Mouse (Mus musculus): ENCODE results near the gene Gng13.
A peak's percentile ranks its signal among the peaks of the same experiment; 100 is the strongest.

Gng13 gene

DNA sequence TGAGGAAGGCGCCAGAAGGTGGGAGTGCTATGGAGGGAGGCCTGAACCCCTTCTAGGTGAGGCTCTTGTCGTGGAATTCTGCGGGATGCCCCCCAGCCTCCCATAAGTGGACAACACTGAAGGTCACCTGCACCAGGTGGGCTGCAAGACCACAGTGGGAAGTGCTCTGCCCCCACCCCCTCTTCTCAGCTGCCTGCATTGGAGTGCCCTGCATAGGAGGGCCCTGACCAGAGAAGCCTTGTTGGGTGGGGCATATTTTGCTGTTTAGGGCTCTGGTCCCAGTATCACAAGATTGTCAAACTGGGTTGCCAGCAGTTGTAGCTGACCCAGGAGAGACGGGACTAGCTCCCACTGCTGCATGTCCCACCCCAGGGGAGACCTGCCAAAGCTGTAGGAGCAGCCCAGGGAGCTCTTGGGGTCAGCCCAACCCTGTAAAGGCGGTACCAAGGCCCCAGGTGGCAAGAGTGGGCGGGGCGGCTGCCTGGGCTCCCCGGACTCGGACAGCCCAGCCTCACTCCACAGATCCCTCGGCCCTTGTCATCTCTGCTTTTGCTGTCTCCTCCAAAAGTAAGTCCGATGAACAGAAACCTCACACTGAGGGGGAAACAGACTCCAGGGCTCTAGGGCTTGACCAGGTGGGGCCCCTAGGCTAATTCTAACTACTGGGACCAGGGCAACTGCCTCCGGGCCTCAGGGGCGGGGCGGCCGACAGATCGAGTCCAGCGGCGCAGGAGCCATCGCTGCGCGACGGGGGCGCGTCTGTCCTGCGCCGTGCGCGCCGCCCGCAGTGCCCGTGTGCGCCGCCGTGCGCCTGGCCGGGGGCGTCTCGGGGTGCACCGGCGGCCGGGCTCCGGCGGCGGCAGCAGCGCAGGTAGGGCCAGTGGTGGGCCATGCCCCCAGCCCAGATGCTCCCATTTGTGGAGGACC, at the start of gene Gng13:
TSS of gene Gng13 (plus strand) at position 461 of the 927 bp plus-strand sequence.
- DNase-seq = peak in 1 of 2 experiments; percentile 31

DNA sequence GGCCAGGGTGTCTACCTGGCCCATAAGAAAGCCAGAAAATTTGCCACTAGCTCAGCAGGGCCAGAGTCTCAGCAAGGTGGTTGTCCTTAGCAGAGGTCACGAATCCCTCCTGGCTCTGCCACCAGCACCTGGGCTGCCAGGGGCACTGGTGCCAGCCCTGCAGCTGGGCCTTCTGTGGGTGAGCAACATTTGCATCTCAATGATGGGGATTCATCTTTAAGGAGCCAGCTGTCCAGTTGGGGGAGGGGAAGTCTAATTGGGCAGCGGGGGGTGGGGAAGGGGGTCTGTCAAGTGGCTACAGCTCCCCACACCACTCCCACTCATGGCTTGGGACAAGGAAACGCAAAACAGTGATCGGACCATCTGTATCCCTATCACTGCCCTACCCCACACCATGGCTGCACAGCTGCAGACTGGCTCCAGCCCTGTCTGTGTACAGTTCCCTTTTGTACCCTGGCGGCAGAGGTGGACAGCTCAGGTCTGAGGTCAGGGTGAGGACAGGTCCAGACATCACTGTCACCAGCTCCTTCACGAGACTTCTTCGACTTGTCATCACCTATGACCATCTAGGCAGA, 48.4 kb upstream of the Gng13 start:
- no peak for DNase-seq

DNA sequence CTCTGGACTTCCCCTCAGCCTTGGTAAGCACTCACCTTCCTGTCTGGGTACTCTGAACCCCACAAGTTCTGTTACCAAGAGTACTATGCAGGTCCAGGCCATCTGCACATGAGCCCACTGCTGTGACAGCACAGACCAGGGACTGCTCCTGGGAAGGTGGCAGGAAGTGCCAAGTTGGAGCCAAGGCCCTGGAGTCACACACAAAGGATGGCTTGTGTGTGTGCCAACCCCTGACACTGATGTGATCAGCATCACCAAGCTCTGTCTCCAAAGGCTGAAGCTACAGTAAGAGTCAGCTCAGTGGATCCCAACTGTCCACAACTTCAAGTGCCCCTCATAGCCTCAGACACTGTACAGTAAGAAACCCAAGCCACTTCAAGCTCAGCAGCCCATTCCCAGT, 44.0 kb upstream of the Gng13 start:
- DNase-seq = no peak

DNA sequence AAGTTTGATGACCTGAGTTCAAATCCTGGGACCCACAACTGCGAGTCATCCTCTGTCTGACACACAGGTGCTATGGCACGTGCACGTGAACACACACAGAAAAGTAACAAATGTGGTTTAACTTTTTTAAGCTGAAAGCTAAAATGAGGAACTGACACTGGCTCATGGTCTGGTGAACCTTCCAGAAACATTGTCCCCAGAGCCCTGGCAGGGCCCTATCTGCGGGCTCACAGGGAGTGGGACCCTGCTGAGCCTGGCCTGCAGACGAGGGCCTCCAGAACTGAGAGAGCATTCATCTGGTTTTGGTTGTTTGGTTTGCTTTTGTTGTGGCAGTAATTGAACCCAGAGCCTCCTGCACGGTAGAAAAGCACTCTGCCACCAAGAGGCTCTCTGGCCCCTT, 39.0 kb upstream of the Gng13 start:
- DNase-seq = no peak

DNA sequence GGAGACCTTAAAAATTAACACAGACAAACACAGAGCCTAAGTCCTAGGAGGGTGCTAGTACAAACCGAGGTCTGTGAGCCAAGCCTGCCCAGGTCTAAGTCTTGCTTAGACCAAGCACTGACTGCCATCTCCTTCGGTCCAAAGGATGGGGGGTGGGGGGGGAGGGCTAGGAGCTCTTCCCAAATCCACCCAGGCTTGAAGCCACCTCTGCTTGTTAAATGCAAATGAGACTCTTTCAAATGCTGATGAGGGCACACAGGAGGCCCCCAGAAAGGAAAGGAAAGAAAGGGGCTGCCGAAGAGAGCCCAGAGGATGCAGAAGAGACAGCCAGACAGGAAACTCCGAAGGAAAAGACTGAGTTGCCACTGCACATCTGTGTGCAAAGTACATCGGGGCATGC, 37.2 kb upstream of the Gng13 start:
- no peak for DNase-seq

DNA sequence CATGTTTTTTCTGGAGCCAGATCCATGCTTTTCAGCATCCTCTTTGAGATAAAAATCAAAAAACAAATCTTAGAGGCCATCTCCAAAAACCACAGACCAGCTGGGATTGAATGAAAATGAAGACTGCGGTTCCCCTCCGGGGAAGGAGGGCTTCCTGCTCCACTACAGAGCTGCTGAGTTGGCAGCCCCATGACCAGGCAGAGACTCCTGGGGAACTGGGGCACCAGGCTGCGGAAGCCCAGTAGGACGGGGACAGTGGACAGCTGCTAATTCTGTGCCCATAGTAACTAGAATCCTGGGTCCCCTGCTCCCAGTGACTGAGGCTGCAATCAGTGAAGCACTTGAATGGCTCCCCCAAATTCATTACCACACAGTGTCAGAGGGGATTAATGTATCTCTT, 35.3 kb upstream of the Gng13 start:
- no peak for DNase-seq

DNA sequence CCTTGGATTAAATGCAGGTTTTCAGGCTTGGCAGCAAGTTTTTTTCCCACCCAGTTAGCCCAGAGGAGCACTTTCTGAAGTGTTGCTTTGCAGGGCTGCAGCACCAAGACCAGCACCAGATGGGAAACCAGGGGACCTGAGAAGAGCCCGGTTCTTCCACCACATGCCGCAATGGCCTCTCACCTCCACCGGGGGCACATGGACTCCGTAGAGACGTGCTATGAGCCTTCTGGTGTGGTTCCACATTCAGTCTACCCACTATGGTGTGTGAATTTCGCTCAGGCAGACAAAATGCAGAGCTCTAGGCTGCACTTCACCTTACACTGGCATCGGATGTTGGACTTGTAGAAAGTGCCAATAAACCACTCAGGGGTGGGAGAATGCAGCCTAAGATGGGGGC, 30.6 kb upstream of the Gng13 start:
- no peak for DNase-seq

DNA sequence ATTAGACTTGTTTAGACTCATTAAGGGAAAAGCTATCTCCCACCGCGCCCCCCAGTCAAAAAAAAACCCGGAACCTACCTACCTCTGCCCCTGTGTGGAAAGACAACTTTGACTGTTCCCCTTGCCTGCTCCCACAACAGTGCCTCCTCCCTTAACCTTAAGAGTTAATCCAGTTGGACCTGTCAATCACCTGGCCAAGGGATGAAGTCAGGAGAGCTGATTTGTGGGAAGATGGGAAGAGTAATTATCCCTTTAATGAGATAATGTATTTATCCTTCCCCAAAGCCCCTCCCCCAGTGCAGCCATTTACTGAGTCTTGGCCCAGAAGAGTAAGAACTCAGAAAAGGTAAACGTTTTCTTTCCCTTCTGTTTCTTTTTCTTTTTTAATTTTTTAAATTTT, 28.0 kb upstream of the Gng13 start:
- DNase-seq = no peak

DNA sequence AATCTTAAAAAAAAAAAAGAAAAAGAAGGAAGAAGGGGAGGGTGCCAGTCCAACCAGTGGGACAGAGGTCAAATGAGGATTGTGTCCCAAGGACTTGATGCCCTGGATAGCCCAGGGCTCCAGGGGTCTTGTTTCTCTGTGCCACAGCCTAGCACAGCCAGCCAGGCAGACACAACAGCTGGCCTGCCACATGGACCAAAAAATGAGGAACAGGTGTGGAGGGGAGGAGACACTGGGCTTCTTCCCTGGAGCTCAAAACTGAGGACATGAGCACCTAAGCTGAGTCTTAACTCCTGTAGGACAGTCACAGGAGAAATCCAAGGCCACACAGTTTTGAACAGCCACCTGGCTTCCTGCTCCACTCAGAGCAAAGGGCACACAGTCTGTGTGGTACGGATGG, 20.7 kb upstream of the Gng13 start:
- no peak for DNase-seq

DNA sequence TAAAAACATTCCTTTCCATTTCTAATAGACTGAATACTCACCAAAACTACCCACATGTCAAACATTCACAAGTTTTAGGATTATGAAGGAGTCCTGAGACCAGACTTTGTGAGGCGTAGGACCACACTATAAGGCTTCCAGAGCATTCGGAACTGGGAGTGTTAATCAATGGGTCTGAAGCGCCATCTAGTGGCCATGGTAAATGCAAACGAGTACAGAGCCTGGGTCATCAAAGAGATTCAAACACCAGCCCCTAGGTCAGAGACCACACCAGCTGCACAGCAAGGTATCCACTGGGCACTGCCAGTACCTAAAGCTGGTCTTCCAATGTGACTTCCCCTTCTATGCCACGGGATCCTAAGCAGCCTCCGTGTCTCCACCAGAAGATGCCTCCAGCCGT, 18.5 kb upstream of the Gng13 start:
- DNase-seq = peak; percentile 39 to 73

DNA sequence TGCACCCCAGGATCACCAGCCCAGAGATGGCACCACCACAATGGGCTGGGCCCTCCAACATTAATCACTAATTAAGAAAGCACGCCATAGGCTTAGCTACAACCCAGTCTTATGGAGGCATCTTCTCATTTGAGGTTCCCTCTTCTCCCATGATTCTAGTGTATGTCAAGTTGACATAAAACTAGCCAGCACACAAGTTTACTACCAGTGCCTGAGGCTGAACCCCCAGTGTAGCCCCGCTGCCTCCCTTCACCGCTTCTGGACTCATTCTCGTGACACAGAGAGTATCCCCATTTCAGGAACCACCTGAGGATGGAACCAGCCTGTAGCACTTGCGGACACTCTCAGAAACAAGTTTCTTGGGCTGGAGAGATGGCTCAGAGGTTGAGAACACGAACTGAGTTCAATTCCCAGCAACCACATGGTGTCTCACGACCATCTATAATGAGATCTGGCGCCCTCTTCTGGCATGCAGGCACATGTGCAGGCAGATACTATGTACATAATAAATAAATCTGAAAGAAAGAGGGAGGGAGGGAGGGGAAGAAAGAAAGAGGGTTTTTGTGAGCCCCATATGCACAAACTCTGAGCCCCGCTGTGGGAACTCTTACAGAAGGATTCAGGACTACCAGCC, 16.0 kb upstream of the Gng13 start:
- no peak for DNase-seq

DNA sequence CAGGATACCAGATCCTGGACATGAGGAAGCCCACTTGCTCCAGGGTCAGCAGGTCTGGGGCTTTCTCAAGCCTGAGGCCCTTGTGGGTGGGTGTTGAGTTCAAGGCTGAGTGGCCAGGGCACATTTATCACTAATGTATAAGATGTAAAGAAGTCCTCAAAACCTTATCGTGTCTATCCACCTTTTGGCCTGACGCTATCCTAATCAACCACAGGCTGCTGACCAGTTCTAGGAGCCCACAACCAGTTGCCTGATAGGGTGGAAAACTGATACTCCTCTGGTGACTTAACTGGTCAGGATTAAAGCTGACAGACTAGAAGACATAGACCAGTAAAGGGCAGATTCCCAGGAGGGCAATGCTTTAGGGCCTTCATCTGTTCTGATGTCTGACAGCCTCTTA, 7.0 kb upstream of the Gng13 start:
- DNase-seq = no peak

DNA sequence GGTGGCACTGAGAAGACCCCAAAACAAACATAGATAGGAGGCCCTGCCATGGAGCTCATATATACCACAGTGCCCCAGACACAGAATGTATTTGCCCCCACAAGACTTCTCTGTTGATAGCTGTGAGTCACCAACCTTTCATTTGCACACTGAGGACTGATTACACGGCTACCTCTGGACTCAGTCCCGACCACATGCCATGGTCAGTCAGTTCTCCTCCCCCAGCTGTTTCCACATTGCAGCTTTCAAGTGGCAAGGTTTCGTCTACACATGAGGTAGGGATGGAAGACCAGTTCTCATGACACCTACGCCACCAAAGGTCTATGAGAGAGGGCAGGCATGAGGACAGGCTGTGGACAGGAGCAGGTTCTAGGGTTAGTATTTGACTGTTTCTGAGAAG, 5.8 kb upstream of the Gng13 start:
- DNase-seq = no peak

DNA sequence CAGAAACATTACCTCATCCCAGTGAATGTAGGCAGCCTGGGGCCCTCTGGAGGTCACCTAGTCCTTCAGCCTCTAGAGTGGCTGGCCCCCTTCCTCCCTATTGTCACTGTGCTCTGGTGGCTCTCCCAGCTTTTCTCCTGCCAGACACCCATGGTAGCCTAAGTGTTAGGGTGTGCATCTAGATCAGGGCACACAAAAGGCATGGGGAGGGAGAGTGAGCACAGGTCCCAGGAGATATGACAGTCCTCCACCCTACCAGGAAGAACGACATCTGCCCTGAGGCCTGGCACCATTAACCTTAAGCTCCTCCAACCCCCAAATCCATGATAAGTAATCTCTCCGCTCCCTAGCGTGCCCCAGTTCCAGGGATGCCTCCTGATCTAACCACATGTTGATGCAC, 1.3 kb upstream of the Gng13 start:
- no peak for DNase-seq

DNA sequence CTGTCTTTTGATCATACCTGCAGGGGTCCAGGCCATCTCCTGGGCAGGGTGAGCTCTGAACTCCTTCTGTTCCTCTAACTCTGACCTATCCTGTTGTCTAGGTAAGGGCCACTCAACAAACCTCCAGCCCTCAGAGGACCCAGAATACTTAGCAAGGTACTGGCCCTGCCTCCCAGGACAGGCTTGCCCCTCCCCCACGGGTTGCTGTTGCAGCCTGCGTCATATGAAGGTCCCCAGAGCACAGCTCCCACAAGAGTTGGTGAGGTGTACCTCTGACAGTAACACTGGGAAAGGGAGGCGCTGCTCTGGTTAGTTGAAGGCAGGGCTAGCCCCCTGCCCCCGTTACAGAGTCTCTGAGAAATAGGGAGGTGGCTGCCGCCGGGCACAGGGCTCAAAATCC, 841 bp upstream of the Gng13 start:
- no peak for DNase-seq

DNA sequence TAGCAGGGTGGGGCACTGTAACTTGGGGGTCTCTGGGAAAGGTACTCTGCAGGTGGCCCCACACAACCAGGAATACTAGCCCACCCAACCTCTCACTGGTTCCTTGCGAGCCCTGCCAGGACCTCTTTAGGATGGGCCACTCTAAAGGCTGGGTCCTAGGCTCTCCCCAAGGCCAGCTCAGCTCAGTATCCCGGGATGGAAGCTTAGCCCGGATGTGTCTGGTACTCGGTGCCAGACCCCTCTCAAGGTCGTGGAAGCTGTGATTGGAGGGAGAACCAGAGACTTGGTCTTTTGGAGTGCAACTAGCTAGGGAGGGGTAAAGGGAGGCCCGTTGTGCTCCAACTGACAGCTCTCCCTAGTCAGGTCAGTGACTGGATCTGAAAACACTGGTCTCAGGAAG, 720 bp downstream of the Gng13 start:
- DNase-seq = no peak

DNA sequence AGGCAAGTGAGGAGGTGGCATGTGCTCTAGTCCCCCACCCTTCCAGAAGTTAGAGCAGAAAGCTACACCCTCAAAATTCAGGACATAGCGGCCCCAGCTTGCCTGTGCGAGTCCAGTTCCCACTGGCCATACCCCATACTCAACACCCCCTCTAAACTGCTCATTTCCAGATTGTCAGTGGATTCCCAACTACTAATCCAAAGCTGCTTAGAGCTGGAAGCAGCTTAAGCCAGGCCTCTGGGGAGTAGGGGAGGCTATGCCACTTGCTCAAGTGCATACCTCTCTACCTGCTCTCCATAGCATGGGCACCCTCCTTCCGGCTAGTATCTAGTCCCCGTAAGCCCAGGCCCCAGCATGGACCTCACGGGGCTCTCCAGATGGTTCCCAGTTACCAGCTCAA, 4.5 kb downstream of the Gng13 start:
- no peak for DNase-seq

DNA sequence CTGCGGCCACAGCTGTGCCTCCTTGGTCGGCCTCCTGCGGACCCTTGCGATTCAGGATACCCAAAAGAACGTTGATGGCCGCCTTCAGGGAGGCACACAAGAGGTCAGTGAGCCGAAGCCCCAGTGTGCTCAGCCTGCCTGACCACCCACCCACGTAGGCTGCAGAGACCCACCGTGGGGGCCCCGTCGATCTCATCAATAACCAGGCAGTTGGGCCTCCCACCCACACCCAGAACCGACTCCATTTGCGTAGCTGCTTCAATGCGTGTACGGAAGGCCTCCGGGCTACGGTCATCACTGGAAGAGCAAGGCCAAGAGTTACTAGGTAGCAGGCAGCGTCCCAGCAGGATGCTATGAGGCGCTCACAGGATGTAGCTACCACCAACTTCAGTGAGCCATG, 6.5 kb downstream of the Gng13 start:
- no peak for DNase-seq

DNA sequence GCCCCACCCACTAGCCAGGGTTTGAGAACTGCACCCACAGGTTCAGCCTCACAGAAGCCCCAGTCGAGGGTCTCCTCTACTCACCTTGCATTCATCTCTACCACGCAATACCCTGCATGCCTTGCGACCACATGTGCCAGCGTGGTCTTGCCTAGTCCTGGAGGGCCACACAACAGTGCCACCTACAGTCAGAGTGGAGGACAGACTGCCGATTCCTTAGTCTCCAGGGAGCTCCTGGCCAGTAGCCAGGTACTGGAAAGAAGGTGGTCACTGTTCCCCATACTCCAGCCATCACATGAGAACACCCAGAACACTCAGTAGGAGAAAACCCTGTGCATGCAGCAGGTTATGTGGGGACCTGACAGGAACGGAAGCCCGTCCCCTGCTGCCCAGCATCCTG, 6.9 kb downstream of the Gng13 start:
- DNase-seq = no peak

DNA sequence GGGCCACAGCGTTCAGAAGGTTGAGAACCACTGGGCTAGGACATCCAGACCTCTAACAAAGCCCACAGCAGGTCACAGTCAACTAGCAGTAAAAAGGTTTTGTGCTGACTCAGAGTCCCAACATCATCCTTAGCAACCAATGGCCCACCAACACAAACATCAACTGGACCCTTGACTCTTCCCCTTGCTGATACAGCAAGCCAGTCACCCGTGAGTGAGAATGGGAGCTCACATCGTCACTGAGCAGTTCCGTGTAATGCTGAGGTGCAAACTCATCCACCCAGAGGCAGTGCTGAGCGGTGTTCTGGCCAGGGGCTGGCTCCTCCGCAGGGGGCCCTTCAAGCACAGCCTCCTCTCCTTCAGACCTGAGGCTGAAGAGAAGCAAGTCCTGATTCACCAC, 8.3 kb downstream of the Gng13 start:
- DNase-seq = peak; percentile 29 to 62

DNA sequence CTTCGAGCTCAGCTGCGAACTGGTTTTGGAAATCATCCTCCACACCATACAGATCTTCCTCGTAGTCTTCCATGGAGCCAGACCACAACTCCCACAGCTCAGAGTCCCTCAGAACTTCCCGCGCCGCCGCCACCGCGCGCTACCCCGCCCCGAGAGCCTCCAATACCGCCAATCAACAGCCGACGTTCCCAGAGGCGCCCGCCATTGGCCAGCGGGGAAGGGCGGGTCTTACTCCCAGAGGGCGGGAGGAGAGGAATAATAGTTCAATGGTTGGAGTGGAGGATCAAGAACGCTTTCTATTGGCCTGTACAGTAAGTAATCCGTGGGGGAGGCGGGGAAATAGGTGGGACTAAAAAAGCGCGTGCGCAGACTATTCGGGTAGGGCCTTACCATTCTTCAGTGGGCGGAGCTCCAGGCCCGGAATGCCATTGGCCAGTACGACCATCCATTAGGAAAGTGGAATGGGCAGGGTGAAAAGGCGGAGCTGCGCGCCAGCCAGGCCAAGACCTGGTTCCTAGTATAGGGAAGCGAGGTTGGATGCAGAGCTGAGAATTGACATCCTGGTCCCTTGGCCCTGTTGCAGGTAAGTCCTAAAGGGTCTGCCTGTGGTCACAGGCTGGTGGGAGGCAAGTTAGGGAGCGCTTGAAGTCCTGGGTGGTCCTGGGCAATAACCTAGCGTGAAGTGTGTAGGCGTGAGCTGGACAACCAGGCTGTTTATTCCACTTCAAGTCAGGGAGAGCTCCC, 10.5 kb downstream of the Gng13 start, which contains the start of the genes Chtf18 and Rpusd1:
TSS of gene Chtf18 (minus strand) at position 155 of the 744 bp plus-strand sequence.
TSS of gene Rpusd1 (plus strand) at position 406 of the 744 bp plus-strand sequence.
- DNase-seq = peak; percentile 100

DNA sequence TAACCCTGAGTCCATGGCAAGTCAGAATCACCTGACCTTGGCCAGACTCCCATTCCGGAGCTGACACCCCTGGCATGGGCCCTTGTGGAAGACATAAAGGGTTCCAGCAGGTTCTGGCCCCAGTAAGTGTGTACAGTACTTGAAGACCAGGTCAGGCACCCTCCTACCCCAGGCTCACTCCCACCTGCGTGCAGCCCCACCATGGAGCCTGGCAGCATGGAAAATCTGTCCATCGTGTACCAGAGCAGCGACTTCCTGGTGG, 11.0 kb downstream of the Gng13 start:
- DNase-seq = no peak

DNA sequence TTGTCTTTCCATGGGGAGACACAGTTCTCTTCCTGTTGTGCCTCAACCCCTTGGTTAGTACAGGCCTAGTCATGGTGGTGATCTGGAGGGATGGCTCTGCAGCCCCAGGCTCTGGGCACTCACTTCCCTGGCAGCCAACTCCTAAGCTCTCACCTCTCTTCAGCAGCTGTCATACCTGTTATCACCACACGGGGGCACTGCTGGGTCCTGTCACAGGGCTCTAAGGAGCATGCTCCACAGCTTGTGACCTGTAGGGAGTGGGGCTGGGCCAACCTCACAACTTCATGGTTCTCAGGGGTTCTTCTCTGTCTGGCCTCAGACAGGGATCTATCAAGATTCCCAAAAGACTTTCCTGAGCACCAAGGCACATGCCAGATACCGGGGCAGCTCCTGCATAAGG, 15.1 kb downstream of the Gng13 start:
- peak; percentile 71 to 90 for DNase-seq

DNA sequence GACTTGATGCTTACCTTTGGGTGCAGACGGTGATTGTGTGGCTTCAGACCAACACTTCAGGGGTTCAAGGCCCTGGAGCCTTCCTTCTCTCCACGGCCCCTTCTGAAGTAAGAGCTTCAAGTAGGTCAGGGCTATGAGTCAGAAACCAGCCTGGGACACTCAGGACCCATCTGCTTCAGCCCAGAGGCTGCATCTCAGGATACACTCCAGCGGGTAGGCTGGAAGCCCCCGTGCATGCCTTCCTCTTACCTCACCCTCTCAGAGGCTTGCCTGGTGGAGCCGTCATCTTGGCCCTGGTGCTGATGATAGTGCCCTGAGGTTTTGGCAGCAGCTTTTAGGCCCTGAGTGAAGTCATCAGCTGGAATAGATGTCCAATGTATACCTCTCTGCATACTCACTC, 18.3 kb downstream of the Gng13 start:
- no peak for DNase-seq

Data from kidney, adult 8-10 months (tissue).